Mouse (Mus musculus) ES-Bruce4 (cell line): ENCODE data around the gene Sipa1l2. TPM values are rescaled to one million over a fixed set of nuclear protein-coding genes. Genes with fewer than 3 reads are reported as not detected.

Source experiments
- H3K27ac ChIP-seq: 2 replicates; pipeline ENCODE4 v1.5.1; 2012; ENCODE audit warnings: low read length, inconsistent platforms; ENCODE audit not compliant: insufficient read depth
- H3K27me3 ChIP-seq: 2 replicates; pipeline ENCODE4 v1.6.1; 2012; ENCODE audit warnings: mild to moderate bottlenecking, low read length, inconsistent platforms; ENCODE audit not compliant: control insufficient read depth, poor library complexity, insufficient read depth, severe bottlenecking
- H3K36me3 ChIP-seq: 2 replicates; pipeline ENCODE4 v1.6.1; 2012; ENCODE audit warnings: inconsistent platforms, mild to moderate bottlenecking, low read length, moderate library complexity; ENCODE audit not compliant: control insufficient read depth, poor library complexity, insufficient read depth, severe bottlenecking
- H3K4me1 ChIP-seq: one replicate; pipeline ENCODE4 v1.8.1; 2011; ENCODE audit warnings: low read length; ENCODE audit not compliant: control insufficient read depth, insufficient read depth
- H3K4me3 ChIP-seq: 2 replicates; pipeline ENCODE4 v1.5.1; 2011; ENCODE audit warnings: low read depth, mild to moderate bottlenecking, low read length
- H3K9ac ChIP-seq: 2 replicates; pipeline ENCODE4 v1.6.1; 2012; ENCODE audit warnings: low read depth, mild to moderate bottlenecking, inconsistent platforms; ENCODE audit not compliant: poor library complexity, severe bottlenecking
- H3K9me3 ChIP-seq: replicated peaks from 2 replicates; pipeline ENCODE4 v1.6.1; 2012; ENCODE audit warnings: mild to moderate bottlenecking, low read length, inconsistent platforms; ENCODE audit not compliant: control insufficient read depth, poor library complexity, insufficient read depth, severe bottlenecking
- CTCF ChIP-seq: IDR thresholded peaks from one replicate; pipeline ENCODE4 v1.8.1; 2011; ENCODE audit warnings: low read depth, low read length
- EP300 ChIP-seq: IDR thresholded peaks from 2 replicates; pipeline ENCODE4 v1.6.1; 2011; ENCODE audit warnings: low read depth, low read length; ENCODE audit not compliant: insufficient read depth
- POLR2A ChIP-seq: IDR thresholded peaks from one replicate; pipeline ENCODE4 v1.8.1; 2011; ENCODE audit warnings: low read length; ENCODE audit not compliant: insufficient read depth
- polyA plus RNA-seq: library from polyadenylated mRNA; stranded (reverse); fragments of >200 nt; gene quantifications from 2 replicates; pipeline ENCODE4 v1.2.4, GENCODE M21; 2011; ENCODE audit warnings: low read depth; ENCODE audit not compliant: missing spikeins, insufficient read depth, insufficient read length

Gene Sipa1l2
- 24.3 and 25.1 TPM in 2 replicates for polyA plus RNA-seq

DNA sequence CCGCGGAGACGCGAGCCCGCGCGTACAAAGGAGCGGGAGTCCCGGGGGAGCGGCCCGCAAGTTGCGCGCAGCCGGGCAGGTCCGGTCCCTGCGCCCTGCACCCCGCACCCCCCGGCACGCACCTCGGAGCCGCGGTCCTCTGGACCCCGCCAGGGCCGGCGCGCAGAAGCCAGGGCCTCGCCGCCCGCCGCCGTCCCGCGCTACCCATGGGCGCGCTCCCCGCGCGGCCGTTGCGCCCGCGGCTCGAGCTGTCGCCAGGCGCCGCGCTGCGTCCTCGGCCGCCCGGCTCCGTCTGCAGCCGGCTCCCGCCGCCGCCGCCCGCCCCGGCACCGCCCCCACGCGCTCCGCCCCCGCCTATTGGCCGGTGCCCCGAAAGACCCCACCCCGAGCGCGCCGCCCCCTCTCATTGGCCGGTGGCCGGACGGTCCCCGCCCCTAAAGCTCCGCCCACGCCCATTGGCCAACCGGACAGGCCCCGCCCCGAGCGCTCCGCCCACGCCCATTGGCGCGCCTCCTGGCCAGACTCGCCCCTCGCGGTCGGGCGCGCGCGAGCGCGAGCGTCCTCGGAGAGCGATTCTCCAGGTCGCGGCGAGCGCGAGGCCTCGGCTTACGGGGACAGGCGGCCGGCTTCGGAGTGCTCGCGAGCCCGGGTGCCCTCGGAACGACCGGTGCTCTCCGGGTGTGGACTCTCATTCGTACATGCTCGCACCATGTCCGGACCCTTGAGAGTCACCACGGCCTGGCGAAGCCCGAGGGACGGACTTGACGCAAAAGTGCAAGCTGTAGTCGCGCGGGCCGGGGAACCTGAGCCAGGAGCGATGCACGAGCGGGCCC, at the start of gene Sipa1l2:
TSS of gene Sipa1l2 (minus strand) at position 276 of the 833 bp plus-strand sequence.
- Histone ChIP-seq H3K9me3 (no peaks in the 10 kb centered on the region), H3K27me3 (no peaks in the 10 kb centered on the region), H3K27ac (no peak within 1 kb of the TSS), H3K36me3 (no peaks in the 10 kb centered on the region), H3K9ac (peak within 1 kb of the TSS; percentile 95), H3K4me1 (no peaks in the 10 kb centered on the region), H3K4me3 (peak within 1 kb of the TSS; percentile 82)
- TF ChIP-seq POLR2A, result peak; percentile 50
- no peak for TF ChIP-seq EP300

DNA sequence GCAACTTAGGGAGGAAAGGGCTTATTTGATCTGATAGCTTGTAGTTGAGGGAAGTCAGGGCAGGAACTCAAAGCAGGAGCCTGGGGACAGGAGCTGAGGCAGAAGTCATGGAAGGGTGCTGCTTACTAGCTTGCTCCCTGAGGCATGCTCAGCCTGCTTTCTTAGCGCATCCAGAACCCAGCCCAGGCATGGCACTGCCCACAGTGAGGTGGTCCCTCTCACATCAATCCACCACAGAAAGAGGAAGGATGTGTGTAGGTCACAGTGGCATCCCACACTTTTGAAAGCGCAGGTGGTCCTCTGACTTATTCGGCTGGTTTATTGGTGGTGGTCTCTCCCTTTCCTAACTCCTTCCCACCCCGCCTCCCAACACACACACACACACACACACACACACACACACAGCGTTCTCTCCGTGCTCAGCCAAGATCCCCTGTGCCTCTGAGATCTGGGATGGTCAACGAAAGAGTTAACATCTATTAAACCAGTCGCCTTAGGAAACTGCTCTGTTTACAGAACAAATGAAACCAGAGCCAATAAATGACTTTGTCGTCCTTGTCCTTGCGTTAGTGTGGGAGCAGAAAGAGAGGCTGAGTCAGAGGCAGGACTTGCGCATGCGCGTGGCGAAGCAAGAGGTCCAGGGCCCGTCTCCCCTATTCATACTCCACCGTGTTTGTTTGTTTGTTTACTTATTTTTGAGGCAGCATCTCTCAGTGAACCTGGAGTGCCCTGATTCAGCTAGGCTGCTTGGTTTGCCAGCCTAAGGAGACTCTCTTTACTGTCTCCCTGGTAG, 49.1 kb upstream of the Sipa1l2 start:
- Histone ChIP-seq H3K9ac (no peak overlapping the region), H3K27ac (no peak overlapping the region), H3K4me1 (no peaks in the 10 kb centered on the region), H3K27me3 (no peaks in the 10 kb centered on the region), H3K4me3 (no peak overlapping the region), H3K36me3 (no peaks in the 10 kb centered on the region), H3K9me3 (no peaks in the 10 kb centered on the region)
- TF ChIP-seq POLR2A (no peak), CTCF (no peak), EP300 (no peak)

DNA sequence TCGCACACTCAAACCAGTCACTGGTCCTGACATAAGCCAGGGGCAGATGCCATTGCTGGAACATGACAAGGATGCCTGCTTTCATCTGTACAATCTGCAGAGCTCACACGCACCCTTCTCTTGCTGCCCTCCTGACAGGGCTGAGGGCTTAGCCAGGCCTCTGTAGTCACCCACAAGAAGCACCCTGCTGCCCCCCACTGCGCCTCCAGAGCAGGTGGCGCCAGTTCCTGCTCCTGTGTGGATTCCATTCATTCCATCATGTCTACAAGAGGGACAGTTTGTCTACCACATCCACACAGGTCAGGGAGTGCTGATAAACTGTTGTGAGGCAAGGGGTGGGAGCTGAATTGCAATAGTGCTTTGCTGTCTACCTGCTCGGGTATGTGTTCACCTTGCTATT, 47.3 kb upstream of the Sipa1l2 start:
- H3K27me3 ChIP-seq, result no peaks in the 10 kb centered on the region
- no peak overlapping the region for H3K4me3 ChIP-seq
- no peak overlapping the region for H3K9ac ChIP-seq
- TF ChIP-seq POLR2A, result no peak
- TF ChIP-seq CTCF, result no peak
- TF ChIP-seq EP300, result no peak
- H3K36me3 ChIP-seq, result no peaks in the 10 kb centered on the region
- no peaks in the 10 kb centered on the region for H3K4me1 ChIP-seq
- no peak overlapping the region for H3K27ac ChIP-seq
- no peaks in the 10 kb centered on the region for H3K9me3 ChIP-seq

DNA sequence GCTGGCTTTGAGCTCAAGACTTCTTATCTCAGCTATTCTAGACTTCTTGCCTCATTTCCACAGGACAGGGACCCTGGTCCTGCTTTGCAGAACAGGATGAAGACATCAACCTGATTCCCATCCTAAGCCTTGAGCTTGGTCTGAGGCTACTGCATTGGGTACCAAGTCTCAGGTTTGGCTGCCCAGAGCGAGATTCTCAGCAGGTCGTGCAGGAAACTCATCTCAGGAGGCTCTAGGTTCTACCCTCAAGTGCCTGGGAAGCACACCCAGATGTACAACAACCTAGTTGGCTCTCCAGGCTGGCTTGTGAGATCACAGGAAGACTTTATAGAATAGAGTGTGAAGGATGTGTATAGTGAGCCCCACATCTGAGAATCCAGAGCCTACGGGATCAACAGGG, 46.4 kb upstream of the Sipa1l2 start:
- no peaks in the 10 kb centered on the region for H3K36me3 ChIP-seq
- TF ChIP-seq EP300 (no peak), CTCF (no peak), POLR2A (no peak)
- no peak overlapping the region for H3K9ac ChIP-seq
- H3K9me3 ChIP-seq, result no peaks in the 10 kb centered on the region
- no peaks in the 10 kb centered on the region for H3K4me1 ChIP-seq
- no peaks in the 10 kb centered on the region for H3K27me3 ChIP-seq
- no peak overlapping the region for H3K27ac ChIP-seq
- H3K4me3 ChIP-seq, result no peak overlapping the region

DNA sequence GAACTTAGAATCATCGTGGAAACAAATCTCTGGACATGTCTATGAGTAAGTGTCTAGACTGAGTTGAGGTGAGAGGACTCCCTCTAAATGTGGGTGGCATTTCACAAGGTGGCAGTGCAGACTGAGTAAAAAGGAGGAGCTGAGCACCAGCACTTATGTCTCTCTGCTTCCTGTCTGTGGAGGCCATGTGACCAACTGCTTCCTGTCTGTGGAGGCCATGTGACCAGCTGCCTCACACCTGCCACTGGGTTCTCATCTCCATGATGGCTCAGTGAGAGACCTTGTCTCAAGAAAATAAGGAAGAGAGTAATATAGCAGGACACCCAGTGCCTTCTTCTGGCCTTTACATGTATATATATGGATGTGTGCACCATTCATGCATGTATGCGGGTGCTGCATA, 43.9 kb upstream of the Sipa1l2 start:
- Histone ChIP-seq H3K27ac (no peak overlapping the region), H3K36me3 (no peaks in the 10 kb centered on the region), H3K27me3 (no peaks in the 10 kb centered on the region), H3K4me3 (no peak overlapping the region), H3K4me1 (no peaks in the 10 kb centered on the region), H3K9me3 (no peaks in the 10 kb centered on the region), H3K9ac (no peak overlapping the region)
- TF ChIP-seq EP300, result no peak
